Mouse (Mus musculus): Measurements from ENCODE around the gene Slco3a1. TPM values are rescaled to one million over a fixed set of nuclear protein-coding genes. Genes with fewer than 3 reads are reported as not detected.

Gene Slco3a1
- polyA plus RNA-seq, 1 experiment from 2014 or later = 19.6 TPM

DNA sequence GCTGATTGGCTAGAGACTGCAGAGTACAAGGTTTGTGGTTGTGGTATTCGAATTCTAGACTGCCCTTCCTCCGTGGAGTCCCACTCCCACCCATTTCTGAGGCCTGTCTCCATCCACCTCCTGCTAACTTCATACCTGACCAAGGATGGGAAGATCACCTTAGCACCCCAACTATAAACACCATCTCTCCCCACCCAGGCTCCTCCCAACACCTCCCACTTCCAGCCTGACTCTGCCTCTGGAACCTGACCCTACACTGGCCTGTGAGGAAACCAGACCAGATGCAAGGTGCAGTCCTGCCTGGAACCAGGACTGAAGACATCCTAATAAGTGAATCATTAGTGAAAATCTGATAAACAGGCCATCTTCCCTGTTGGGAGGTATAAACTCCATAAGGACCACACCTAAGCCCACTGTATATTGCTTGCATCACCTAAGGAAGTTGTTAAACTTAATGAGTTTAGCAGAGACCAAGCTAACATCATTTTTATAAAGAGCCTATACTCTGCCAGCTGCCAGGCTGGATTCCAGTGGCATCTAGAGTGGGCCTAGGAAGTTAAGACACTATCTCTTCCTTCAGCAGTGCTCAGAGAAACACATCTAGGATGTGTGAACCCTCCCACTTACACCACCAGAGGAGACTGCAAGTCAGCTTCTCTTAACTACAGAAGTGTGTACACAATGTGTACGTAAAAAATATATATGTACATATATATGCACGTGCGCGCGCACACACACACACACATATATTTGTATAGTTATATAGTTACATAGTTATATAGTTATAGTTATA lies 13.5 kb downstream of the Slco3a1 start:
- 93% methylated on average over 7 of the region's 7 CpGs for WGBS
- Histone ChIP-seq H3K9ac (ENCODE audit: low read depth, low read length) (no peak overlapping the region), H3K4me3 (ENCODE audit: low read length) (no peak overlapping the region), H3K4me2 (replicated peaks; ENCODE audit: low read depth, low read length) (no peak overlapping the region), H3K4me1 (ENCODE audit: control insufficient read depth, insufficient read depth, low read length) (peaks cover 6% of the 10 kb centered on the region; the same call in 1 of the 2 replicates), H3K9me3 (ENCODE audit: control insufficient read depth, low read length) (no peaks in the 10 kb centered on the region), H3K36me3 (ENCODE audit: control insufficient read depth, insufficient read depth, low read length) (no peaks in the 10 kb centered on the region), H3K27ac (ENCODE audit: low read depth, low read length) (no peak overlapping the region), H3K27me3 (ENCODE audit: control insufficient read depth, insufficient read depth, low read length) (no peaks in the 10 kb centered on the region)
- ATAC-seq (ENCODE audit: low FRiP score, low TSS enrichment) = no peak

- Histone ChIP-seq H3K9ac (ENCODE audit: low read depth, low read length) (no peak overlapping the region), H3K4me2 (replicated peaks; ENCODE audit: low read depth, low read length) (no peak overlapping the region), H3K4me1 (ENCODE audit: control insufficient read depth, insufficient read depth, low read length) (no peaks in the 10 kb centered on the region), H3K36me3 (ENCODE audit: control insufficient read depth, insufficient read depth, low read length) (no peaks in the 10 kb centered on the region), H3K27ac (ENCODE audit: low read depth, low read length) (no peak overlapping the region), H3K4me3 (ENCODE audit: low read length) (no peak overlapping the region), H3K27me3 (ENCODE audit: control insufficient read depth, insufficient read depth, low read length) (no peaks in the 10 kb centered on the region), H3K9me3 (ENCODE audit: control insufficient read depth, low read length) (no peaks in the 10 kb centered on the region)
- WGBS = 79% methylated on average over 4 of the region's 4 CpGs
- no peak for ATAC-seq (ENCODE audit: low FRiP score, low TSS enrichment)
Observed at GRCm38 (mm10) chr7:74536186-74536585, 18.4 kb downstream of the Slco3a1 start.

DNA sequence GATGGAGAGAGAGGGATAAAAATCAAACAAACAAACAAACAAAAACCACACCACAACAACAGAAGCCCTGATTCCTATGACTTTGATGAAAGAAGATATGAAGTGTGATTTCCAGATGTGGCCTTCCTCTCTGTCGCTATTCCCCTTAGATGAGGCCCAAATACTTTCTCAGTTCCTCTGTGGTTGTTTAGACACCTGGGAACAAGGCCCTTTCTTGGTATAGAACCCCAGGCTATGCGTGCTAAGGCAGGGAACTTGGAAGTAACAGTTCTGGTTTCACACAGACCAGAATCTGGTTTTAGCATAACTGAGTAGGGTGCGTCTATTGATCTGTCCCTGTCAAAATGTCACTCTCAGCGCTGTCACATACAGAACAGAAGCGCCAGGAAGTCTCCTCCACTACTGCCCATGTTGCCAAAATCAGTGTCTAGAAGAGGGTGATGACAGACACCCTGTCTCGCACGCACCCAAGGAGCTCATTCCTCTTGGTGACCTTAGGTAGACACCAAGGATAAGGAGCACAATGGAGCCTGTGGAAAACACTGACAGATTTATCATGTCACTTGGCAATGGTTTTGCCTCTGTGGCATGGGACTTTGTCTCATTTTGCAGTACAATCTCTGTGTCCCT lies 23.0 kb downstream of the Slco3a1 start:
- WGBS = 88% methylated on average over 7 of the region's 7 CpGs
- Histone ChIP-seq H3K27ac (ENCODE audit: low read depth, low read length) (no peak overlapping the region), H3K4me3 (ENCODE audit: low read length) (no peak overlapping the region), H3K36me3 (ENCODE audit: control insufficient read depth, insufficient read depth, low read length) (no peaks in the 10 kb centered on the region), H3K9me3 (ENCODE audit: control insufficient read depth, low read length) (no peaks in the 10 kb centered on the region), H3K4me2 (replicated peaks; ENCODE audit: low read depth, low read length) (no peak overlapping the region), H3K4me1 (ENCODE audit: control insufficient read depth, insufficient read depth, low read length) (0 out of 2 replicates have a peak, but pooled peaks cover 4% of the 10 kb centered on the region), H3K9ac (ENCODE audit: low read depth, low read length) (no peak overlapping the region), H3K27me3 (ENCODE audit: control insufficient read depth, insufficient read depth, low read length) (no peaks in the 10 kb centered on the region)
- ATAC-seq (ENCODE audit: low FRiP score, low TSS enrichment) = no peak

GRCm38 (mm10) chr7:74529877-74530276 lies 24.7 kb downstream of the Slco3a1 start:
- Histone ChIP-seq H3K27me3 (ENCODE audit: control insufficient read depth, insufficient read depth, low read length) (no peaks in the 10 kb centered on the region), H3K9ac (ENCODE audit: low read depth, low read length) (no peak overlapping the region), H3K9me3 (ENCODE audit: control insufficient read depth, low read length) (no peaks in the 10 kb centered on the region), H3K36me3 (ENCODE audit: control insufficient read depth, insufficient read depth, low read length) (no peaks in the 10 kb centered on the region), H3K27ac (ENCODE audit: low read depth, low read length) (no peak overlapping the region), H3K4me1 (ENCODE audit: control insufficient read depth, insufficient read depth, low read length) (0 out of 2 replicates have a peak, but pooled peaks cover 4% of the 10 kb centered on the region), H3K4me2 (replicated peaks; ENCODE audit: low read depth, low read length) (no peak overlapping the region), H3K4me3 (ENCODE audit: low read length) (no peak overlapping the region)
- 71% methylated on average over 2 of the region's 2 CpGs for WGBS
- no peak for ATAC-seq (ENCODE audit: low FRiP score, low TSS enrichment)

DNA sequence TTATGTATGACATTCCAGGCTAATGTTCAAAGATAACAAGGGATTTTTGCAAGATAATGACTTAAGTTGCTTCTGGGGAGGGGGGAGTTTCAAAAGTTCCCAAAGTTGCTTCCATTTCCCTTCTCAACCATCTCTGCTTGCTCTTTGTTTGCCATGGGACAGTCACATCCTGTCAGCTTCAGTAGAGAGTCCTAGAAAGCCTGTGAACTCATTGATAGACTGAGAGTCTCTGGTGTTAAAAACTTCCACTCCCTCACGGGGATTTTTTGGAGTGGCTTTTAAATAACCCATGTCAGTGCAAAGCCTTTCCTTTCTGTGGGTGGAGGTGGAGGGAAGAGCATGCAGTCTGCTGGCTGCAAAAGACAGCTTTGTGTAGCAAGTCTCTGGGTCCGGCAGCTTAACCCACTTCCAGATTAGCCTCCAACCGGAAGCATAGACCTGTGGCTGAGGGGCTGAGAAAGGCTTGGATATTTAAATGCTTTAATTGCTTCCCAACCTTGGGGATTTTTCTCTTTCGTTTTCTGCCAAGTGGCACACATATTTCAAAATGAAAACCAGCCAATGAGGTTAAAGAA lies 25.3 kb downstream of the Slco3a1 start:
- ATAC-seq (ENCODE audit: low FRiP score, low TSS enrichment) = no peak
- no peak overlapping the region for H3K27ac ChIP-seq (ENCODE audit: low read depth, low read length)

DNA sequence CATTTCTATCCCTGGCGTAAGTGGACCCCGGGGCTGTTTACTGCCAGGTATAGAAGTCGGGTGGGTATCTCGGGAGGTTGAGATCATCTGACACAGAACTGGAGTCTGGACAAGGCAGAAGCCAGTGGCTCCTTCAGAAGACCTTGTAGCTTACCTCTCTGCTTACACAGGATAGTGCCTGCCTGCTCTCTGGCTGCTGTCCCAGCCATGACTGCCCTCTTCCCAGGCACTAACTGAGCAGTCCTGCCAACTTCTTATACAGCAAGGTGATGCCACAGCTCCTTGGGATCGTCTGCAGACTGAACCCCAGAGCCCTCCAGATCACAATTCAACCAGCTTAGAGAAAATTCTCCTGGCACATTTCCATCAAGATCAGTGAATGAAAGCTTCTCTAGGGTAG lies 26.4 kb downstream of the Slco3a1 start:
- 86% methylated on average over 5 of the region's 5 CpGs for WGBS
- Histone ChIP-seq H3K36me3 (ENCODE audit: control insufficient read depth, insufficient read depth, low read length) (no peaks in the 10 kb centered on the region), H3K9me3 (ENCODE audit: control insufficient read depth, low read length) (no peaks in the 10 kb centered on the region), H3K27me3 (ENCODE audit: control insufficient read depth, insufficient read depth, low read length) (no peaks in the 10 kb centered on the region), H3K9ac (ENCODE audit: low read depth, low read length) (no peak overlapping the region), H3K4me2 (replicated peaks; ENCODE audit: low read depth, low read length) (no peak overlapping the region), H3K27ac (ENCODE audit: low read depth, low read length) (no peak overlapping the region), H3K4me1 (ENCODE audit: control insufficient read depth, insufficient read depth, low read length) (0 out of 2 replicates have a peak, but pooled peaks cover 4% of the 10 kb centered on the region), H3K4me3 (ENCODE audit: low read length) (no peak overlapping the region)
- ATAC-seq (ENCODE audit: low FRiP score, low TSS enrichment) = no peak

More for the DNA sequence above, 25.3 kb downstream of the Slco3a1 start:
- Histone ChIP-seq H3K9me3 (ENCODE audit: control insufficient read depth, low read length) (no peaks in the 10 kb centered on the region), H3K27me3 (ENCODE audit: control insufficient read depth, insufficient read depth, low read length) (no peaks in the 10 kb centered on the region), H3K4me1 (ENCODE audit: control insufficient read depth, insufficient read depth, low read length) (0 out of 2 replicates have a peak, but pooled peaks cover 4% of the 10 kb centered on the region), H3K4me2 (replicated peaks; ENCODE audit: low read depth, low read length) (no peak overlapping the region), H3K4me3 (ENCODE audit: low read length) (no peak overlapping the region), H3K9ac (ENCODE audit: low read depth, low read length) (no peak overlapping the region), H3K36me3 (ENCODE audit: control insufficient read depth, insufficient read depth, low read length) (no peaks in the 10 kb centered on the region)
- 44% methylated on average over 4 of the region's 4 CpGs for WGBS

GRCm38 (mm10) chr7:74527689-74528088 lies 26.9 kb downstream of the Slco3a1 start:
- 67% methylated on average over 6 of the region's 6 CpGs for WGBS
- ATAC-seq (ENCODE audit: low FRiP score, low TSS enrichment) = no peak
- Histone ChIP-seq H3K4me1 (ENCODE audit: control insufficient read depth, insufficient read depth, low read length) (0 out of 2 replicates have a peak, but pooled peaks cover 4% of the 10 kb centered on the region), H3K4me3 (ENCODE audit: low read length) (no peak overlapping the region), H3K9me3 (ENCODE audit: control insufficient read depth, low read length) (no peaks in the 10 kb centered on the region), H3K27me3 (ENCODE audit: control insufficient read depth, insufficient read depth, low read length) (no peaks in the 10 kb centered on the region), H3K27ac (ENCODE audit: low read depth, low read length) (no peak overlapping the region), H3K4me2 (replicated peaks; ENCODE audit: low read depth, low read length) (no peak overlapping the region), H3K36me3 (ENCODE audit: control insufficient read depth, insufficient read depth, low read length) (no peaks in the 10 kb centered on the region), H3K9ac (ENCODE audit: low read depth, low read length) (no peak overlapping the region)

- Histone ChIP-seq H3K4me1 (ENCODE audit: control insufficient read depth, insufficient read depth, low read length) (0 out of 2 replicates have a peak, but pooled peaks cover 4% of the 10 kb centered on the region), H3K27ac (ENCODE audit: low read depth, low read length) (no peak overlapping the region), H3K4me3 (ENCODE audit: low read length) (no peak overlapping the region), H3K4me2 (replicated peaks; ENCODE audit: low read depth, low read length) (no peak overlapping the region), H3K9ac (ENCODE audit: low read depth, low read length) (no peak overlapping the region), H3K36me3 (ENCODE audit: control insufficient read depth, insufficient read depth, low read length) (no peaks in the 10 kb centered on the region), H3K9me3 (ENCODE audit: control insufficient read depth, low read length) (no peaks in the 10 kb centered on the region), H3K27me3 (ENCODE audit: control insufficient read depth, insufficient read depth, low read length) (no peaks in the 10 kb centered on the region)
- no peak for ATAC-seq (ENCODE audit: low FRiP score, low TSS enrichment)
- WGBS = 89% methylated on average over 4 of the region's 4 CpGs
Observed at GRCm38 (mm10) chr7:74526030-74526429, 28.6 kb downstream of the Slco3a1 start.

GRCm38 (mm10) chr7:74525586-74525985 lies 29.0 kb downstream of the Slco3a1 start:
- H3K9ac ChIP-seq (ENCODE audit: low read depth, low read length) = no peak overlapping the region
- ATAC-seq (ENCODE audit: low FRiP score, low TSS enrichment) = no peak
- no peak overlapping the region for H3K27ac ChIP-seq (ENCODE audit: low read depth, low read length)
- no peak overlapping the region for H3K4me2 ChIP-seq (replicated peaks; ENCODE audit: low read depth, low read length)
- H3K9me3 ChIP-seq (ENCODE audit: control insufficient read depth, low read length) = no peaks in the 10 kb centered on the region
- no peaks in the 10 kb centered on the region for H3K27me3 ChIP-seq (ENCODE audit: control insufficient read depth, insufficient read depth, low read length)
- 0 out of 2 replicates have a peak, but pooled peaks cover 4% of the 10 kb centered on the region for H3K4me1 ChIP-seq (ENCODE audit: control insufficient read depth, insufficient read depth, low read length)
- no peak overlapping the region for H3K4me3 ChIP-seq (ENCODE audit: low read length)
- WGBS = 70% methylated on average over 2 of the region's 2 CpGs
- no peaks in the 10 kb centered on the region for H3K36me3 ChIP-seq (ENCODE audit: control insufficient read depth, insufficient read depth, low read length)
